Mouse (Mus musculus) kidney, postnatal 4 days (tissue): ENCODE data around the gene Tmtc2.

ENCODE experiments used
- DNase-seq, 2 experiments: peaks; one replicate each; pipeline ENCODE4 v3.0.0; 2021; ENCODE audit warnings: mixed read lengths in 2 of 2

The Tmtc2 gene

GRCm38 (mm10) chr10:105573908-105574694 is at the start of gene Tmtc2:
Gene Tmtc2 (minus strand): TSS chr10:105574451.
- DNase-seq: peak; percentile 89 to 92

DNA sequence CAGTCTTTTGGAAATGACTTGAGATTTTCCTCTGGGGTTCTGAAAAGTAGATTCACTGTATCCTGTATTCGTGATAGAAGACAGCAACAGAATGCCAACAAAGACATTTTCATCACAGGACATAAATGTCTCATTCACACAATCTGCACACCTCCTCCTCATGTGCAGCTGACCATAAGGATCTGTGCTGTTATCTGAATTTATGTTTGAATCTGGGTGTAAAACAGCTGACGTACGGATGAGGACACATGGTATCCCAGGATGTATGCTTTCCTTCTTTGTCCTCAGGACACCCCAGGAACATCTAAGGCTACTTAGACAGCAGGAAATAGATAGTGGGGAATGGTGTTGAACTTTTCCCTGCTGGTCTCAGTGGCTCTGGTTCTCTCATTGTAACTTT is 37.9 kb upstream of the Tmtc2 start:
- DNase-seq: no peak

DNA sequence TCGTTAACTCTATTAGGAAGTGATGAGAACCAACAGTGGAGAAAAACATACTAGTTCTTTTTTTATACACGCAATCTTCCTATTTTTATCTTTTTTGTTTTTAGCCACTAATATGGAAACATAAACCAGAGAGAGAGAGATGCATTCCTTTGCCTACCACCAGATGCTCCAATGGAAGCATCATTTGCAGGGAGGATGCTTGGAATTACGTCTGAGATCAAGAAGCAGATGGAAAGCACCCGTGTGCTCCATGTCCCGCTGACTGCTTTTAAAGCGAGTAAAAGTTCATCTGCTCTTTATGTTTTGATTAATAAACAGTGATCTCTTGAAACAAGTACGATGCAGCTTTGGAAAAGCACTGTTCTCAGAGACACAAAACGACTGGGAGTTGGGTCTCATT is 24.6 kb upstream of the Tmtc2 start:
- no peak for DNase-seq

DNA sequence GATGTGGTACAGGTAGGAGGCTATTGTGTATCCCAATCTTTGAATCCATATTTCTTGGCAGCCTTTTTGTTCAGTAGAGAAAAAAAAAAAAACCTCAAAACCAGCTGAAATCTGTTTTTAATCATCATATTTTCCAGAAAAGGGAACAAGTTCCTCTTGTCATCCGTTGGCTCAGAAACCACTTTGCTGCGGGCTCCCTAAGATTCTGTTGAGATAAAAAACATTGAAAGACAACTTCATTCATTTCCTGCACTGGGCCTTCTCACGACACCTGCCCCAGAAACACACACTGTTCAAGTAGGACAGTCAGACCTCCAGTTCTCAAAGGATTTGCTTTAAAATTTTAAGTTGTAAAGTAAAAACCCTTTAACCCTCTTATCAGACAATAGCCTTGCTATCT is 23.0 kb upstream of the Tmtc2 start:
- DNase-seq: no peak

DNA sequence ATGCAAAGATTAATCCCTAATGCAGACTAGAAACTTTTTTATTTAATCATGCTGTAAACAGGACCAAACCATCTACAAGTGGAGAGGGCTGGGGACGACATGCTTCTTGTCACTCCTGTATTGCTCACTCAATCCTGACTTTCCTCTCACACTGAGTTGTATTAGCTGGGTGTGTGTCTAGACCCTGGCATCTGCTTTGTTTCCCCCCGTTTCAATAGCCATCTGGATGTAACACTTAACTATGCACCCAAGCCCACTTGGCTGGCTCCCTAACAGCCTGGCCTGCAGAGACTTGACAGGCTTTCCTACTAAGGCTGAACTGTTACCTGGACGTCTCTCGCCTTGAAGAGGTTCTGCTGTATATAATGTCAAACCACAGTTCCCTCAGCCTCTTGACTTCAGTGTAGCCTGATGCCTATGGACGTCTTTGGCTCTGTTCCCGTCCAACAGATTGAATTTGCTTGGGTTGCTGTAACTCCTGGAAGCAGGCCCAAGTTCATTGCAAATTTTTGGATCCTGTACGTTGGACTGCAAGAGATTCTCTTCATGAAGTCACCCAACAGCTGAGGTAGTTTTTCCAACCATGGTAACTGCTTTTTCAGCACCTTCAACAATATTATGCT is 21.3 kb upstream of the Tmtc2 start:
- no peak for DNase-seq

GRCm38 (mm10) chr10:105588141-105588540 is 13.9 kb upstream of the Tmtc2 start:
- DNase-seq: no peak

DNA sequence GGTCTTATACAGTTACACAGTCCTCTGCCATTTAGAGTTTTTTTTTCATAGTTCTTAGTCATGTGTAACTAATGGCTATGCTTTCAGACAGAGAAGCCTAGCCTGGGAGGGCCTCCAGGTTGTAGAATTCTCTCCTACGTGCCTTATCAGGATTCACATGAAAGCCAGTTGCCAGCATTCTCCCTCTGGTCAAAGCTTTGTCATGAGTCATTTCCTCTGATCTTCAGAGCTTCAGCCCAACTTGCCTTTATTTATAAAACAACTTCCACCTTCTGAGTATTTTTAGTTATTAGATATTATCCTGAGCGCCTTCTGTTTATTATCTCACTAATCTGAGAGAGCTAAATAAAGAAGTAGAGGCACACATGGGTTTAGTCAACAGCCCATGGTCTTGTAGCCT is 5.1 kb upstream of the Tmtc2 start:
- no peak for DNase-seq

GRCm38 (mm10) chr10:105578291-105578845 is 4.1 kb upstream of the Tmtc2 start:
- peak; percentile 13 to 26 for DNase-seq

DNA sequence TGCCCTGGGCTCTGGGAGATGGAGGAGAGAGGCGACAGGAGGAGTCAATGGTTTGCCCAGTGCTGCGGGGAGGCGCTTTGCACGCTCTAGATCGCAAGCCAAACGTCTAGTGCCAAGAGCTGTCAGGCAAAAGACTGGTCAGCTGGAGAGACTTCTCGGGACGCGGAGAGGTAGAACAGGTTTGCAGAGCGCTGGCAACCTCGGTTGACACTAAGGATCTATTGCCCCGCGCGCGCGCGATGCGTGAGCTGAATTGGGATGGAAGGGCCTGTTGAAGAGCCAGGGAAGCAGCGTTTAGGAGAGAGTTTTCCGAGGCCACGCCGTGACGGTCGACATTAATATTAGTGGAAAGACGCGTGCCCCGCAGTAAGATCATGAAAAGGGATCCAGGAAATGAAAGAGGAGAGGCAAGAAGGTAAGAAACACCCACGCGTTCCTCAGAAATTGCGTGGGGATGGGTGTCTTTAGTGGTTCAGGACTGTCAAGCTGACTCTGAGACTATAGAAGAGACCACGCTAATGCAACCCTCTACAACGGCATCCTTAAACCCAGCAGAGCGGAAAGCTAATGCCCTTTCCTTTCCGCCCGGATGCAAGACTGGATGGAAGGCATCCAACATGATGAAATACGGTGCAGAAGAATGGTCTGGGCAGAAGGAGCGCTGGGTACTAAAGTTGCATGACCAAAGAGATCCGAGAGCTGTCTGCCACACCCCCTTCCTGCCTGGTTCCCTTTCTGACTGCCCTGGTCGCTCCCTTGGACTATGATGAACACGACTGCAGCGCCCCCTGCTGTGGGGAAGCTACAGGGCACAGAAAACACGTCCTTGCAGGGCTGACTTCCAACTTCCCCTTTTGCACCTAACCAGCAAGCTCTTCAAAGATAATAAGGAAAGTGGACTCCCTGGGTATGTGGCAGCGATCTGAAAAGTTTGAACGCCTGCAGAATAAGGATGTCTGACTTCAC is 727 bp upstream of the Tmtc2 start:
- peak; percentile 97 to 98 for DNase-seq

DNA sequence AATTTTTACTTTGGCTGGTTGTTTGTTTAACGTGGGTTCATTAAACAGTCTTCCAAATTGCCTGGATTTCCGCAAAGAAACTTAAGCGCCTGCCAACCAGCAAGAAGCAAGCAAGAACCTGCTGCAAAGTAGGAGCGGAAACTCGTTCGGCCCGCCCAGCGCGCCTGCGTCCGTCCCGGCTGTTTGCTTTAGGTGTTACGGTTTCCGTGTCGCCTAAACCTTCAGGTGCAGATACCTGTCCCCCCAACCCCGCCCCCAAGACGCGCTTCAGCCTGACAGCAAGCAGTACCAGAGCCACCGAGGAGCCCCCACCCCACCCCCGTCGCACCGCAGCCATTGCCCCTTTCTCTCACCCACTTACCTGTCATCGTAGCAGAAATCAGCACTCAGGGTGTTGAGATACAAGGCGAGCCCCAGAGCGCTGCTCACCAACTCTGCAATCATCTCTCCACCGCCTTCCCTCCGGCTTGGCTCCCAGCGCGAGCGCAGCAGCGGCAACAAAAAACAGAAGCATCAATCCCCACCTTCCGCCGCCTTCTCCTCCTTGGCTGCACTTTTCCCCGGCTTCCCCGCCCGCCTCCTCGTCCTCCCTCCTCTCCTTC is 844 bp downstream of the Tmtc2 start:
- peak; percentile 61 to 68 for DNase-seq

DNA sequence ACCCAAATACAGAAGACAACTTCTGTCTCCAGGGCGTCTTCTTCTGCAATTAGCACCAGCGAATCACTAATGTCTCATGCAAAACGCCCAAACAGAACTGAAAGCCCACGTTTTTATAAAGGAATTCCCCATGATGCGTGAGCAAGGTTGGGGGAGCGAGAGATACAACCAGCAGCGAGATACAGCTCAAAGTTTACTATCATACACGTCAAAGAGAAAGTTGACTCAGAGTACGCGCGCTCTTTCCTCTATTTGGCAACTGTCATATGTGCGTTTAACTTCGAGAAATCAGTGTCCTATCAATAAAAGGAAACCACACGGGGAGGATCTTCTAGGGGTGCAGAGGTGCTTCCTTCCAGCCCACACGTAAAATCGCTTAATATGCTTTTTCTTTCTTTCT is 1.4 kb downstream of the Tmtc2 start:
- DNase-seq: no peak

DNA sequence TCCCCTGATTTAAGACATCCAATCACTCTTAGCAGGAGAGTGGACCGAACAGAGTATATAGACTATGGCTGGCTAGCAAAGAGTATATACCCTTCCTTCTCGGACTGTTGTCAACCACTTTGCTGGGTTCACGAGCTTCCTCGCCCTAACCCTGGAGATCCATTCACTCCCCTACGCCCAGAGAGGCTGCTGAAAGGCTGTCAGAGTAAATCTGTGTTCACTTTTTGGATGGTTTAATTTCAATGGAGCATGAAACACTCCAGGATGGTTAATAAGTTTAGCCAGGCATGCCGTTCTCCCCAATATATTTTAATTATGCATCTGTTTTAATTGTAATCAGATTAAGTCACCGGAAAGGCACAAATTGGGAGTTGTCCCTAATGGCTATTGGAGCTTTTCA is 1.9 kb downstream of the Tmtc2 start:
- no peak for DNase-seq

DNA sequence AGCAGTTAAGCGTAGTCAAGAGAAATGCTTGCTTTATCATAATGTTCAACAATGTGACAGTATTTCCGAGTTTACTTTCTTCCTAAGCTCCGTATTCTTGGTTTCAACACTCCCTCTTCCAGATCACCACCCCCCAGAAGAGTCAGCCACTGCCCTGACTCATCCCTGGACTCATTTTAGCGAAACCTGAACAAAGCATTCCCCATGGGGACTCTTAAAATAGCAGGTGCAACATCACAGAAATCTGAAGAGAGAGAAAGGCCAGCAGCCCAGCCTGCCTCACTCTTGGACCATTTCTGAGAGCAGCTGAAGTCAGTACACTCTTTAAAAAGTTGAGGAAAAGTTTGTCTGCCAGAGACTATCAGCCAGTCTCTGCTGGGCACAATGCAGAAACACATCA is 2.4 kb downstream of the Tmtc2 start:
- no peak for DNase-seq

GRCm38 (mm10) chr10:105571019-105571418 is 3.2 kb downstream of the Tmtc2 start:
- no peak for DNase-seq

DNA sequence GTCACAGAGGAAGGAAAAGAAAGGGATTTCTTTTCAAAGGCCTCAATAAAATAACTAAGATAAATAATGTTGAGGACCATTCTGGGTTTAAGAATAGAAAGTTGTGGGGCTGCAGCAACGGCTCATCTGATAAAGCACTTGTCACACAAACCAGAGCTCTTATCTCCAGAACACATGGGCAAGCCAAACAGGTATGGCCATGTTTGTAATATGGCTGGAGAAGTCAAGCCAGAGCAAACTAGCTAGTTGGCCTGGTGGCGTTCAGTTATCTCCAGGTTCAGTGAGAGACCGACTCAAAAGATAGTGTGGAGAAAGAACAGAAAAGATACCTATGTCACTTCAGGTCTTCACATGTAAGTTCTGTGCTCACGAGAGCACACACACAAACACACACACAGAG is 4.7 kb downstream of the Tmtc2 start:
- DNase-seq: no peak

GRCm38 (mm10) chr10:105567825-105568531 is 6.3 kb downstream of the Tmtc2 start:
- no peak for DNase-seq

DNA sequence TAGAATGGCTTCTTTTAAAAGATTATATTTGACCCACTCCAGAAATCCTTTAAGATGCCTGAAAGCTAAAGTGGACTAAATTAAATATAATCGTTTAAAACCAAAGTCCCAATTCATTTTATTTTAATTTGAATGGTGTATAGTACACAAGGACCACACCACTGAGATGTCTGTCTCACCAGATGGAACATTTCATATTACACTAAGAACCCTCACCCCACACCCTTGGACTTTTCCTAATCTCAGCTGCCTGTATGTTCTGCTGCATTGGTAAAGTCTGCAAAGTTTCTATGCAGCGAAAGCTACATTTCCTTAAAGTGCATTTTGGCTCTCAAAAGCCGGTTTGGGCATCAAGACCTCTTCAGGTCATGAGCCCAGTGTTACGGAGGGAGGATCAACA is 12.7 kb downstream of the Tmtc2 start:
- DNase-seq: no peak

- no peak for DNase-seq
Measured at GRCm38 (mm10) chr10:105557581-105557980, 16.7 kb downstream of the Tmtc2 start.

- DNase-seq: no peak
Measured at GRCm38 (mm10) chr10:105556890-105557572, 17.2 kb downstream of the Tmtc2 start.

GRCm38 (mm10) chr10:105554153-105554552 is 20.1 kb downstream of the Tmtc2 start:
- DNase-seq: no peak

- DNase-seq: no peak
Measured at GRCm38 (mm10) chr10:105548040-105548439, 26.2 kb downstream of the Tmtc2 start.
